Mouse (Mus musculus) liver, embryonic 15.5 days (tissue): ENCODE data around the gene Gm17571. TPM values are rescaled to one million over a fixed set of nuclear protein-coding genes. Genes with fewer than 3 reads are reported as not detected.

ENCODE experiments used
- ATAC-seq: fragments of 200-750 bp; cut with Nextera tagmentation; 2 replicates; pipeline ENCODE4 v1.8.0; 2017; ENCODE audit warnings: moderate number of reproducible peaks, mild to moderate bottlenecking, moderate library complexity; ENCODE audit not compliant: insufficient read depth
- H3K27ac ChIP-seq: fragments of 300-500 bp; sonication (generic); replicated peaks from 2 replicates; pipeline ENCODE4 v1.5.1; 2015; ENCODE audit warnings: mild to moderate bottlenecking, inconsistent platforms
- H3K27me3 ChIP-seq: fragments of 300-500 bp; sonication (generic); 2 replicates; pipeline ENCODE4 v1.6.1; 2015; ENCODE audit warnings: mild to moderate bottlenecking, inconsistent platforms
- H3K36me3 ChIP-seq: fragments of 300-500 bp; sonication (generic); replicated peaks from 2 replicates; pipeline ENCODE4 v1.6.1; 2015; ENCODE audit warnings: moderate library complexity, mild to moderate bottlenecking, inconsistent platforms
- H3K4me1 ChIP-seq: fragments of 300-500 bp; sonication (generic); replicated peaks from 2 replicates; pipeline ENCODE4 v1.6.1; 2015; ENCODE audit warnings: inconsistent platforms
- H3K4me2 ChIP-seq: fragments of 300-500 bp; sonication (generic); 2 replicates; pipeline ENCODE4 v1.6.1; 2015; ENCODE audit warnings: moderate library complexity, mild to moderate bottlenecking, inconsistent platforms
- H3K4me3 ChIP-seq: fragments of 300-500 bp; sonication (generic); replicated peaks from 2 replicates; pipeline ENCODE4 v1.5.1; 2015; ENCODE audit warnings: mild to moderate bottlenecking, inconsistent platforms
- H3K9ac ChIP-seq: fragments of 300-500 bp; sonication (generic); 2 replicates; pipeline ENCODE4 v1.6.1; 2015; ENCODE audit warnings: moderate library complexity, mild to moderate bottlenecking, inconsistent platforms
- H3K9me3 ChIP-seq: fragments of 300-500 bp; sonication (generic); replicated peaks from 2 replicates; pipeline ENCODE4 v1.6.1; 2016; ENCODE audit warnings: inconsistent platforms
- WGBS: fragments of 180-500 bp; shearing (Covaris S2); methylation state at CpG from one replicate; pipeline ENCODE4 v1.1.7; 2015; ENCODE audit warnings: mixed read lengths; ENCODE audit not compliant: insufficient replicate concordance; 5-methylcytosine and 5-hydroxymethylcytosine counted together
- polyA plus RNA-seq: library from polyadenylated mRNA; unstranded; fragments of >200 nt; fragmentation: Nextera tagmentation; extraction: Ambion mirVana; gene quantifications from 2 replicates; pipeline ENCODE4 v1.2.1, GENCODE M21; 2015

Gene Gm17571
- not detected in 2 replicates for polyA plus RNA-seq

GRCm38 (mm10) chr9:13446703-13447285 is at the start of gene Gm17571:
Gm17571 (minus strand) TSS chr9:13446753.
- Histone ChIP-seq H3K9me3 (no peaks in the 10 kb centered on the region), H3K27ac (no peak within 1 kb of the TSS), H3K4me2 (no peak within 1 kb of the TSS), H3K9ac (no peak within 1 kb of the TSS), H3K4me3 (no peak within 1 kb of the TSS), H3K4me1 (no peaks in the 10 kb centered on the region), H3K27me3 (no peaks in the 10 kb centered on the region), H3K36me3 (no peaks in the 10 kb centered on the region)
- 39% methylated on average over 4 of the region's 4 CpGs for WGBS
- no peak for ATAC-seq

- Histone ChIP-seq H3K4me2 (no peak overlapping the region), H3K9me3 (no peaks in the 10 kb centered on the region), H3K9ac (no peak overlapping the region), H3K4me1 (no peaks in the 10 kb centered on the region), H3K27ac (no peak overlapping the region), H3K36me3 (no peaks in the 10 kb centered on the region), H3K27me3 (no peaks in the 10 kb centered on the region), H3K4me3 (no peak overlapping the region)
- ATAC-seq: no peak
These were observed 49.0 kb upstream of the Gm17571 start for GRCm38 (mm10) chr9:13495530-13495929.

- Histone ChIP-seq H3K4me2 (no peak overlapping the region), H3K36me3 (no peaks in the 10 kb centered on the region), H3K9me3 (no peaks in the 10 kb centered on the region), H3K27ac (no peak overlapping the region), H3K9ac (no peak overlapping the region), H3K4me1 (no peaks in the 10 kb centered on the region), H3K27me3 (no peaks in the 10 kb centered on the region), H3K4me3 (no peak overlapping the region)
- 59% methylated on average over 2 of the region's 2 CpGs for WGBS
- no peak for ATAC-seq
These were observed 47.2 kb upstream of the Gm17571 start for GRCm38 (mm10) chr9:13493746-13494145.

GRCm38 (mm10) chr9:13492807-13493206 is 46.3 kb upstream of the Gm17571 start:
- Histone ChIP-seq H3K27me3 (no peaks in the 10 kb centered on the region), H3K9me3 (no peaks in the 10 kb centered on the region), H3K9ac (no peak overlapping the region), H3K4me2 (no peak overlapping the region), H3K4me3 (no peak overlapping the region), H3K27ac (no peak overlapping the region), H3K36me3 (no peaks in the 10 kb centered on the region), H3K4me1 (no peaks in the 10 kb centered on the region)
- WGBS: 65% methylated on average over 2 of the region's 2 CpGs
- no peak for ATAC-seq

- no peaks in the 10 kb centered on the region for H3K9me3 ChIP-seq
- no peaks in the 10 kb centered on the region for H3K27me3 ChIP-seq
- WGBS: 60% methylated on average over 9 of the region's 9 CpGs
- H3K36me3 ChIP-seq: no peaks in the 10 kb centered on the region
- no peak overlapping the region for H3K27ac ChIP-seq
- H3K4me3 ChIP-seq: no peak overlapping the region
- H3K4me2 ChIP-seq: no peak overlapping the region
- no peak overlapping the region for H3K9ac ChIP-seq
- H3K4me1 ChIP-seq: no peaks in the 10 kb centered on the region
- ATAC-seq: no peak
These were observed 45.5 kb upstream of the Gm17571 start for GRCm38 (mm10) chr9:13491854-13492620.

GRCm38 (mm10) chr9:13491107-13491506 is 44.6 kb upstream of the Gm17571 start:
- ATAC-seq: no peak
- Histone ChIP-seq H3K36me3 (no peaks in the 10 kb centered on the region), H3K4me2 (no peak overlapping the region), H3K4me3 (no peak overlapping the region), H3K27me3 (no peaks in the 10 kb centered on the region), H3K9ac (no peak overlapping the region), H3K9me3 (no peaks in the 10 kb centered on the region), H3K27ac (no peak overlapping the region), H3K4me1 (no peaks in the 10 kb centered on the region)
- WGBS: 16% methylated on average over 1 of the region's 1 CpGs

- Histone ChIP-seq H3K4me2 (no peak overlapping the region), H3K27me3 (no peaks in the 10 kb centered on the region), H3K4me1 (no peaks in the 10 kb centered on the region), H3K9me3 (no peaks in the 10 kb centered on the region), H3K9ac (no peak overlapping the region), H3K4me3 (no peak overlapping the region), H3K36me3 (no peaks in the 10 kb centered on the region), H3K27ac (no peak overlapping the region)
- WGBS: 63% methylated on average over 1 of the region's 1 CpGs
- ATAC-seq: no peak
These were observed 39.4 kb upstream of the Gm17571 start for GRCm38 (mm10) chr9:13485914-13486313.

GRCm38 (mm10) chr9:13484267-13485240 is 38.0 kb upstream of the Gm17571 start:
- no peak for ATAC-seq
- H3K27ac ChIP-seq: no peak overlapping the region
- H3K4me3 ChIP-seq: no peak overlapping the region
- H3K9me3 ChIP-seq: no peaks in the 10 kb centered on the region
- H3K9ac ChIP-seq: no peak overlapping the region
- H3K4me1 ChIP-seq: no peaks in the 10 kb centered on the region
- no peaks in the 10 kb centered on the region for H3K36me3 ChIP-seq
- H3K27me3 ChIP-seq: no peaks in the 10 kb centered on the region
- no peak overlapping the region for H3K4me2 ChIP-seq
- WGBS: 44% methylated on average over 12 of the region's 12 CpGs

- no peak for ATAC-seq
- Histone ChIP-seq H3K4me2 (no peak overlapping the region), H3K27me3 (no peaks in the 10 kb centered on the region), H3K36me3 (no peaks in the 10 kb centered on the region), H3K9ac (no peak overlapping the region), H3K4me3 (no peak overlapping the region), H3K9me3 (no peaks in the 10 kb centered on the region), H3K27ac (no peak overlapping the region), H3K4me1 (no peaks in the 10 kb centered on the region)
- 56% methylated on average over 5 of the region's 5 CpGs for WGBS
These were observed 36.9 kb upstream of the Gm17571 start for GRCm38 (mm10) chr9:13483199-13484068.

GRCm38 (mm10) chr9:13479275-13479674 is 32.7 kb upstream of the Gm17571 start:
- H3K36me3 ChIP-seq: no peaks in the 10 kb centered on the region
- no peak overlapping the region for H3K9ac ChIP-seq
- 57% methylated on average over 4 of the region's 4 CpGs for WGBS

More at GRCm38 (mm10) chr9:13479275-13479674, 32.7 kb upstream of the Gm17571 start:
- Histone ChIP-seq H3K9me3 (no peaks in the 10 kb centered on the region), H3K4me3 (no peak overlapping the region), H3K27ac (no peak overlapping the region), H3K4me1 (no peaks in the 10 kb centered on the region), H3K4me2 (no peak overlapping the region), H3K27me3 (no peaks in the 10 kb centered on the region)
- ATAC-seq: no peak
